Mouse (Mus musculus) intestine, embryonic 16.5 days (tissue): Measurements from ENCODE around the gene Sncb. TPM values are rescaled to one million over a fixed set of nuclear protein-coding genes. Genes with fewer than 3 reads are reported as not detected.
A peak's percentile ranks its signal among the peaks of the same experiment; 100 is the strongest.

ENCODE experiments used
- ATAC-seq: fragments of 200-750 bp; cut with Nextera tagmentation; 2 replicates; pipeline ENCODE4 v1.8.0; 2017; ENCODE audit warnings: moderate TSS enrichment, moderate library complexity
- H3K27ac ChIP-seq: fragments of 300-500 bp; sonication (generic); 2 replicates; pipeline ENCODE4 v1.5.1; 2014; ENCODE audit warnings: mild to moderate bottlenecking, low read length
- H3K27me3 ChIP-seq: fragments of 300-500 bp; sonication (generic); replicated peaks from 2 replicates; pipeline ENCODE4 v1.6.1; 2014; ENCODE audit warnings: low read length, control low read depth, mixed read lengths; ENCODE audit not compliant: control insufficient read depth, insufficient read depth
- H3K36me3 ChIP-seq: fragments of 300-500 bp; sonication (generic); 2 replicates; pipeline ENCODE4 v1.6.1; 2014; ENCODE audit warnings: low read length, control low read depth; ENCODE audit not compliant: control insufficient read depth, insufficient read depth
- H3K4me1 ChIP-seq: fragments of 300-500 bp; sonication (generic); 2 replicates; pipeline ENCODE4 v1.6.1; 2014; ENCODE audit warnings: low read length, control low read depth, mixed read lengths; ENCODE audit not compliant: control insufficient read depth, insufficient read depth
- H3K4me2 ChIP-seq: fragments of 300-500 bp; sonication (generic); 2 replicates; pipeline ENCODE4 v1.6.1; 2014; ENCODE audit warnings: low read depth, low read length, control low read depth
- H3K4me3 ChIP-seq: fragments of 300-500 bp; sonication (generic); 2 replicates; pipeline ENCODE4 v1.5.1; 2014; ENCODE audit warnings: mild to moderate bottlenecking, low read length
- H3K9ac ChIP-seq: fragments of 300-500 bp; sonication (generic); 2 replicates; pipeline ENCODE4 v1.6.1; 2014; ENCODE audit warnings: low read depth, low read length
- H3K9me3 ChIP-seq: fragments of 300-500 bp; sonication (generic); 2 replicates; pipeline ENCODE4 v1.6.1; 2016; ENCODE audit warnings: low read length, control low read depth; ENCODE audit not compliant: control insufficient read depth
- WGBS: fragments of 180-500 bp; shearing (Covaris S2); extraction: QIAGEN DNeasy Blood & Tissue Kit; methylation state at CpG from one replicate; pipeline ENCODE4 v1.1.7; 2014; 5-methylcytosine and 5-hydroxymethylcytosine counted together
- polyA plus RNA-seq: library from polyadenylated mRNA; unstranded; fragments of >200 nt; fragmentation: Nextera tagmentation; extraction: Ambion mirVana; gene quantifications from 2 replicates; pipeline ENCODE4 v1.2.1, GENCODE M21; 2015

The Sncb gene
- polyA plus RNA-seq, 1 experiment from 2014 or later: 0.46 TPM

- peaks cover 10% of the 10 kb centered on the region; the same call in 1 of the 2 replicates for H3K4me1 ChIP-seq
- 12% methylated on average over 7 of the region's 7 CpGs for WGBS
- peaks cover 33% of the 10 kb centered on the region for H3K27me3 ChIP-seq
Observed at GRCm38 (mm10) chr13:54759496-54759895, 6.9 kb downstream of the Sncb start.

GRCm38 (mm10) chr13:54758756-54759470 is 7.5 kb downstream of the Sncb start:
- Histone ChIP-seq H3K36me3 (no peaks in the 10 kb centered on the region), H3K4me1 (peaks cover 10% of the 10 kb centered on the region; the same call in 1 of the 2 replicates), H3K4me3 (peak overlapping the region; percentile 49), H3K27ac (no peak overlapping the region), H3K4me2 (peak overlapping the region; percentile 77), H3K9ac (no peak overlapping the region), H3K9me3 (no peaks in the 10 kb centered on the region), H3K27me3 (peaks cover 27% of the 10 kb centered on the region)
- 3% methylated on average over 29 of the region's 29 CpGs for WGBS
- ATAC-seq: no peak

More at GRCm38 (mm10) chr13:54759496-54759895, 6.9 kb downstream of the Sncb start:
- Histone ChIP-seq H3K9ac (no peak overlapping the region), H3K27ac (no peak overlapping the region), H3K4me2 (no peak overlapping the region), H3K36me3 (no peaks in the 10 kb centered on the region), H3K9me3 (no peaks in the 10 kb centered on the region), H3K4me3 (no peak overlapping the region)
- ATAC-seq: no peak

GRCm38 (mm10) chr13:54758045-54758755 is 8.2 kb downstream of the Sncb start:
- Histone ChIP-seq H3K27ac (no peak overlapping the region), H3K36me3 (no peaks in the 10 kb centered on the region), H3K9ac (no peak overlapping the region), H3K9me3 (no peaks in the 10 kb centered on the region), H3K4me3 (peak overlapping the region; percentile 49), H3K27me3 (peaks cover 23% of the 10 kb centered on the region), H3K4me1 (peaks cover 10% of the 10 kb centered on the region; the same call in 1 of the 2 replicates), H3K4me2 (peak overlapping the region; percentile 77)
- under 1% methylated on average over 43 of the region's 43 CpGs for WGBS
- ATAC-seq: peak; percentile 89

GRCm38 (mm10) chr13:54757093-54757830 is 9.1 kb downstream of the Sncb start:
- H3K4me2 ChIP-seq: peak overlapping the region; percentile 77
- WGBS: 40% methylated on average over 10 of the region's 10 CpGs
- H3K9me3 ChIP-seq: no peaks in the 10 kb centered on the region
- H3K36me3 ChIP-seq: no peaks in the 10 kb centered on the region
- H3K4me3 ChIP-seq: peak overlapping the region; percentile 49
- peaks cover 10% of the 10 kb centered on the region; the same call in 1 of the 2 replicates for H3K4me1 ChIP-seq
- H3K27me3 ChIP-seq: peaks cover 20% of the 10 kb centered on the region; the same call in 1 of the 2 replicates
- H3K9ac ChIP-seq: no peak overlapping the region
- H3K27ac ChIP-seq: no peak overlapping the region
- no peak for ATAC-seq

GRCm38 (mm10) chr13:54756156-54756712 is 10.2 kb downstream of the Sncb start:
- no peak overlapping the region for H3K4me2 ChIP-seq
- H3K36me3 ChIP-seq: no peaks in the 10 kb centered on the region
- no peak overlapping the region for H3K9ac ChIP-seq
- H3K9me3 ChIP-seq: no peaks in the 10 kb centered on the region
- H3K27ac ChIP-seq: no peak overlapping the region
- no peak overlapping the region for H3K4me3 ChIP-seq
- ATAC-seq: no peak
- H3K4me1 ChIP-seq: peaks cover 10% of the 10 kb centered on the region; the same call in 1 of the 2 replicates
- peaks cover 20% of the 10 kb centered on the region; the same call in 1 of the 2 replicates for H3K27me3 ChIP-seq
- WGBS: 86% methylated on average over 8 of the region's 8 CpGs

GRCm38 (mm10) chr13:54755201-54755830 is 11.1 kb downstream of the Sncb start:
- no peak overlapping the region for H3K4me3 ChIP-seq
- H3K27ac ChIP-seq: no peak overlapping the region
- 25% methylated on average over 9 of the region's 9 CpGs for WGBS
- H3K4me2 ChIP-seq: no peak overlapping the region
- no peaks in the 10 kb centered on the region for H3K9me3 ChIP-seq
- no peaks in the 10 kb centered on the region for H3K36me3 ChIP-seq
- no peak overlapping the region for H3K9ac ChIP-seq
- ATAC-seq: no peak
- H3K4me1 ChIP-seq: peaks cover 10% of the 10 kb centered on the region; the same call in 1 of the 2 replicates
- H3K27me3 ChIP-seq: peaks cover 20% of the 10 kb centered on the region; the same call in 1 of the 2 replicates

GRCm38 (mm10) chr13:54754169-54755080 is 12.0 kb downstream of the Sncb start:
- no peak overlapping the region for H3K9ac ChIP-seq
- no peaks in the 10 kb centered on the region for H3K9me3 ChIP-seq
- no peak for ATAC-seq
- H3K27me3 ChIP-seq: peaks cover 22% of the 10 kb centered on the region
- WGBS: 45% methylated on average over 12 of the region's 12 CpGs
- H3K4me1 ChIP-seq: peaks cover 16% of the 10 kb centered on the region
- no peak overlapping the region for H3K27ac ChIP-seq
- H3K4me2 ChIP-seq: no peak overlapping the region
- H3K36me3 ChIP-seq: no peaks in the 10 kb centered on the region
- H3K4me3 ChIP-seq: no peak overlapping the region

GRCm38 (mm10) chr13:54753733-54754132 is 12.7 kb downstream of the Sncb start:
- no peak overlapping the region for H3K9ac ChIP-seq
- ATAC-seq: no peak
- peaks cover 14% of the 10 kb centered on the region for H3K4me1 ChIP-seq
- H3K27ac ChIP-seq: no peak overlapping the region
- 57% methylated on average over 6 of the region's 6 CpGs for WGBS
- H3K36me3 ChIP-seq: no peaks in the 10 kb centered on the region
- no peaks in the 10 kb centered on the region for H3K9me3 ChIP-seq
- H3K27me3 ChIP-seq: peaks cover 26% of the 10 kb centered on the region
- H3K4me3 ChIP-seq: no peak overlapping the region
- no peak overlapping the region for H3K4me2 ChIP-seq
